Mouse (Mus musculus) cerebellum, postnatal 25 days (tissue): ENCODE measurements around the gene Lrrc74b.
"Not testable (repeated sequence)": the region's sequence is repeated elsewhere in the genome, so short reads cannot be mapped to it uniquely, and the experiment has no call there.

ENCODE experiments used
- DNase-seq, 2 experiments: peaks; one replicate each; pipeline ENCODE4 v3.0.0; 2021; ENCODE audit warnings: mixed read lengths in 2 of 2

The Lrrc74b gene

DNA sequence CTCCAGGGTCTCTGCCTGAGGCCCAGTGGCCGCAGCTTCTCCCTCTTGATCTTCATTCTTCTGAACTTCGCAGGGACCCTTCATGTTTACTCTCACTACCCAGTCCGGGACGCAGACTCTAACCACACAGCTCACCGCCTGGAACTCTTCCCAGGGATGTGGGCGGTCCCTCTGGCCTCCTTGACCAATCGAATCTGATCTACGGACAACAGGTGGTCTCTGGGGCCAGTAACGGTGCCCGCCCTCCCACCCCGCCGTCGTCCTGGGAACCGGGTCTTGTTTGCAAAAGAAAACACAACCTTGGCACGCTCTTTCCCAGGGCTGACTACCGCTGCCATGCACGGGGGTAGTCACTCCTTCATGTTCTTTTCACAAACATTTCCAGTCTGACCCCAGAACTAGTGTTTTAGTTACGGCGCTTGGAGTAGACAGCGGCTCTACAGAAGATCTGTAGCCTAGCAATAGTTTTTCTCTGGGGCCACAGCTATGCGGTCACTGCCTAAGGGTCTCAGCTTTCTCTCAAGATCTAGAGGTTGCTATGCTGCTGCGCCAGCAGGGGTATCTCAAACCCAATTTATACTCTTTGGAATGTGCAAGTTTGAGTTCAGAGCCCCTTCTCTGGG, at the start of gene Lrrc74b:
Lrrc74b (minus strand) TSS at position 120 of the 623 bp plus-strand sequence.
- DNase-seq, result peak in 1 of 2 experiments; percentile 47

DNA sequence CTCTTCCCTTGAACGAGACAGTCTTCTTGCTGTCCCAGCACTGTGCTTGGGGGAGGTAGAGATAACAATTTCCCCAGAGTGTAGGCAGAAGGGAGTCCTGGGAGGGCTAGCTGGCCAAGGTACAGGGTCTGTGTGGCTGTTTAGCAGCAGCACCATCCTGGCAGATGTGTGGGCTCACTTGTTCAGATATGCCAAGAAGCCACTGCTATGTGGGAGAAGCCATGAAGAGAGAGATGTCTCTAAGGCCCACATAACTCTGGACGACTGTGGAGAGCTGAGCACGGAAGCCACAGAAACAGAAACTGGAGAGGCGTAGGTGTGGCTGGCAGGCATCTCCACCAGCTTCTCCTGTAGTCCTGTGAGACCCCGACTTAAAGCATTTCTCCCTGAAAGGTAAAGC, 44.6 kb upstream of the Lrrc74b start:
- DNase-seq, result no peak

DNA sequence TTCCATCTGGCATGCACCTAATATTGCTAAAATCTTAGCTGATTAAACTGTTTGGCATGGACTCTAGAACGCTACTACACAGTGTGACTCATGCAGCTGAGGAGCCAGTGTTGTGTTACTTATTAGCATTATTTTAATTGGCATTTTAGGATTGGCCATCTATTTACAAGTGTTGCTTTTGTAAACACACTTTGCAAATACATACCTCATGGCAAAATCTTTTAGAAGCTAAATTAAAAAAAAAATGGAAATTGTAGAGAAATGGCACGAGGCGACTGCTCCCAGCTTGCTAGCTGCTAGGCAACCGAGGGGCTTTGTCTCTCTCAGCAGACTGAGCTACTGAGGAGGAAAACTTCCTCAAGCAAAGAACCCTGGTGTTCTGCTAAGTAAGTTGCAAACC, 43.9 kb upstream of the Lrrc74b start:
- no peak for DNase-seq

DNA sequence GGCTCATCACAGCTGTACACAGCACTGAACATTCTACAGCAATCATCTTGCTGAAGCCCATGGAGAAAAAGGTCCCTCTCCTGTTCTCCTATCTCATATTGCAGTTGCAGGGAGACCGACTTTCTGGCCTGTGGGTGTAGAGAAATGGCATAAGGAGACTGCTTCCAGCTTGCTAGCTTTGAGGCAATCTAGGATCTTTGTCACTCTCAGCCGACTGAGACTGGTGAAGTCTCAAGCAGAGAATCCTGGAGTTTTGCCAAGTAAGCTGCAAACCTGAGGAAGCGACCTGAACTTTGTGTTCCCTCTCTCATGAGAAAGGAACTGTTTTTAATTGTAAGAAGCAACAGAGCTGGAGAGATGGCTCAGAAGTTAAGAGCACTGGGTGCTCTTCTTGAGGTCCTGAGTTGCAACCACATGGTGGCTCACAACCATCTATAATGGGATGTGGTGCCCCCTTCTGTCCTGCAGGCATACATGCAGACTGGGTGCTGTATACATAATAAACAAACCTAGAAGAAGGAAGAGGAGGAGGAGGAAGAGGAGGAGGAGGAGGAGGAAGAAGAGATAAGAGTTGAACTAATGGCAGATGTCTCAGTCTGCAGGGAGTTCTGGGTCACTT, 40.0 kb upstream of the Lrrc74b start:
- no peak for DNase-seq

DNA sequence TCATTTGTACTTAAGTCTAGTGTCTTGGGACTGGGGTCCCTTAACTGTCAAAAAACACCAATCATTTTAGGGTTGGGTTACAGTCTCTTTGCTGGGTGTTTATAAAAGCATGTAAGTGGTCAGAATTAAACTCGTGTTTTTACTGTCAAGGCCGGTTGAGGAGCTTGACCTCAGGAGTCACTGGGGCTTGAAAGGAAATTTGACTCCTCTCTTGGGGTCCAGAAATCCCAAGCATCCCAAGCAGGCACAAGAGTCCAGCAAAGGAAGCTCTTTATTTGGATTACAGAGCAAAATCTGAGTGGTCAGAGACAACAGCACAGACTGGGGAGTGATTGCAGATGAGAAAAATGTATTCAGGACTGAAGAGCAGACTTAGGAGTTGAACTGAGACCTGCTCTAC, 29.7 kb upstream of the Lrrc74b start:
- no peak for DNase-seq

DNA sequence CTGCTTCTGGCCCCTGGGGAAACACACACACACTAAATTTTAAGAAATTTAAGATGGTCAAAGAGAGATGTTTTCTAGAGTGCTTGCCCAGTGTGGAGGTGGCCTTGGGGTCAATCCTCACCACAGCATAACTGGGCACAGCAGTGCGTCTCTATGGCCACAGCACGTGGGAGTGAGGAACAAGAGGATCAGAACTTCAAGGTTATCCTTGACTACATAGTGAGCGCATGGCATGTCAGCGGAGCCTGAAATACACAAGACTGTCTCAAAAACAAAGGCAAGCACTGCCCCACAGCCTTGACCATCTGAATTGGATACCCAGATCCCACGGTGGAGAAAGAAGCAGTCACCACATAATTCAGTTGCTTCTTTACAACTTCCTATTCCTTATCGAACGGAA, 23.5 kb upstream of the Lrrc74b start:
- DNase-seq, result no peak

DNA sequence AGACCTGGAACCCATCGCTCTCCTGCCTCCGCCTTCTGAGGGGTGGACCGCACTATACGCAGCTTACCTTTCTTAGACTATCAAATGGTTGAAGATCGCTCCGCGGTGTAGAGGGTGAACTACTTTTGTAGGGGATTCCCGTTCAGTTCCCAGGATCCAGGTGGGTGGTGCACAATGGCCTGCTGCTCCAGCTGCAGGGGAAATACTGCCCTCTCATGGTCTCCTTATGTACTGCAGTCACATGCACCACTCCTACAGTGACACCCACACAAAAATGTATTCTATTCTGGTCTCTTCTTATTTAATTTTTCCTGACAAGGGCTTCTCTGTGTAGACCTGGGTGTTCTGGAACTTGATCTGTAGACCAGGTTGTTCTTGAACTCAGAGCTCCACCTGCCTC, 22.0 kb upstream of the Lrrc74b start, which contains the start of gene Slc7a4:
Slc7a4 (minus strand) TSS at position 151 of the 400 bp plus-strand sequence.
- DNase-seq, result peak in 1 of 2 experiments; percentile 23

DNA sequence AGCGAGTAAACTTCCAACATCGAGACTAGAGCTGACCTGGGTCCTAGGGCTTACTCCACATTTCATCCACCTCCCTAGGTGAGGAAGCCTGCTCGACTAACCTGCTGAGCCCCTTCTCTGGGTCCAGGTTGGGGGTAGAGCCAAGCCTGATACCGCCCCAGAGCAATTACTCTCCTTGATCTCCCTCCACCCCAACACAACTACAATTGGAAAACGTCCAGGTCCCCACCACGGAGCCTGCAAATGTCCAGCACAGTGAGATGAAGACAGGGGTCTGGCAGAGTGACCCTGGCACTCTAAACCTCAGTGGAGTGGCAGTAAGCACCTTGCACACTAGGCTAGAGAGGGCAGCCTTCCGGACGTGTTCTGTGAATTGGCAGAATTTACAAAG, 15.8 kb upstream of the Lrrc74b start:
- DNase-seq, result no peak

DNA sequence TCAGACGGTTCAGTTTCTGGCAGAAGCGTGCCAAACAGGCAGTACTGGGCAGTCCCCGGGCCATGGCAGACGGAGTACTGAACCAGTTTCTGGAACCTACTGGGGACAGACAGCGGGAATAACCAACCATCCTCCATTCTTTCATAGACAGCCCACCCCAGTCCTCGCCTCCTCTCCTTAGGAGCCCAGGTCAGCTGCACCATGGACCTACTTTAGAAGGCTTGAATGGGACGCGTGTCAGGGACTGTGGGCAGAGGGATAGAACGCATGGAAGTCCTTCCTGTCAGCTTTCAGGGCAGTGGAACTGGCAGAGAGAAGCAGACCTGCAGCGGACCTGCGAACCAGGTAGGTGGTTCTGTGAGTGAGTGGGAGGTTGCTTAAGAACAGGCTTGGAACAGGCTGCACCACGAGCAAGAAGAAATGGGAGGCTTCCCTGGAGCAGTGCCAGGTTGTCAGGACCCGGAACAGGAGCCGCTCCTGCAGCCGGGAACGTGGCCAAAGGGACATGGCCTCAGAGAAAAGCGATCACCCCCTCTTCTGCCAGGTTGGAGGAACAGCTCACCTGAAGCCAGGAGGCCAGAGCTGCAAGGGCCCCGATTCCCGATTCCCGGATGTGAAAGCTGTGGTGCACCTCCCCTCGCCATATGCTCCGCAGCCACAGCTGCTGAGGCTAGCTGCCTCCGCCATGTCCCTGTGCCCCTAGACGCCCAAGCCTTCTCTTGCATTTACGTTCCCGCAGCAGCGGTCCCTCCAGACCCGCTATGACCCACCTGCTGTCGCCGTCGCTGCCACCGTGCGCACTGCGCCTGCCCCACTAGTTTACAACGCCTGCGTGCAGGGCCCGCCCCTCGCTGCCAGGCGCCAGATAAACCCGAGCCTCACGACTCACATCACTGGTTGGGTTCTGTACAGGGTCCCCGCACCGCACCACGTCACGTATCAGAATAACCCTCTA, 15.1 kb upstream of the Lrrc74b start:
- peak; percentile 83 to 88 for DNase-seq

DNA sequence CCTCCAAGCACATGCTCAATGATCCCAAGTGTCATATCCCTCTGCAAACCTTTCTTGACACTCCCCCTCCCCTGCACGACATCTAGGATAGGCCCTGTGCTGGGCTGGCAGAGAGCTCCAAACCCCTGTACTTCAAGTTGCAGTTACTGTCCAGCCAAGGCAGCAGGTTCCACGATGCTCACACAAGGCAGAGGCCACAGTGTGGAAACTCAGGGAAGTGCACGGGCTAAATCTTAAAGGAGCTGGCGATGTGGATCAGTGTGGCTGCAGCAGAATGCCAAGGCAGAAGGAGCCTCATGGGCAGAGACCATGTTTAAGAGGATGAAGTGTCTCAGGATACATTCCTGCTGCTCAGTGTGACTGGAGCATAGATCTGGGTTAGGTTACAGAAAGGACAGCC, 5.1 kb upstream of the Lrrc74b start:
- no peak for DNase-seq

DNA sequence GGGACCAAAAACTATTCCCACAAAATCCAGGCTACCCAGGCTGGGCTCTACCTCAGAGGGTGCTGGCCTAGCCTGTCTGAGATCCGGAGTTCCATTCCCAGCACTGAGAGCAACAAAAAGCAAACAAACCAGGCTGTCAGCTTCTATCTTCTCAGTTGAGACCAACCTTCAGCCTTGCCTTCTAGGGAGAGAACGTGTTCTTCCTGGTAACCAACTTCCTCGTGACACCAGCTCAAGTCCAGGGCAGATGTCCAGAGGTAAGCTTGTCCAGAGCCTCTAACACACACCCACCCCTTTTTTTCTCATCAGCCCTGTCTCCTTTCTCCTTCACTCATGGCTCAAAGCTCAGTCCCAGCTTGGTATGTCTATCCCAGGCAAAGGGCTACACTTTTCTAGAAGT, 3.7 kb upstream of the Lrrc74b start:
- no peak for DNase-seq

DNA sequence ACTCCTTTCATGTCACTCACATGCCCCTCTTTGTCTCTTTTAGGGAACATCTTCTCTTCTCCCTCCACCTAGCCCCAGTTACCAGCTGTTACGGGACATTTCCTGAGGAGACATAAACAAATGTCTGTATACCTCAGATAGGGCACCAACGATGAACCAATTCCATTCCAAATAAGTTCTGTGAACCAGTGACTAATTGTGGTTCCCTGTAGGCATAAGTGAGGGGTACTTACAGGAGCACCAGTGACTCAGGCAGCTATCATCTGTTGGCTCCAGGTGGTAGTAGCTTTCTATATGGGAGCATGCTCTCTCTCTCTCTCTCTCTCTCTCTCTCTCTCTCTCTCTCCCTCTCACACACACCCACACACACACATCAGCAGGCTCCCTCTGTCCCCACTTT, 3.2 kb upstream of the Lrrc74b start:
- DNase-seq, result no peak

DNA sequence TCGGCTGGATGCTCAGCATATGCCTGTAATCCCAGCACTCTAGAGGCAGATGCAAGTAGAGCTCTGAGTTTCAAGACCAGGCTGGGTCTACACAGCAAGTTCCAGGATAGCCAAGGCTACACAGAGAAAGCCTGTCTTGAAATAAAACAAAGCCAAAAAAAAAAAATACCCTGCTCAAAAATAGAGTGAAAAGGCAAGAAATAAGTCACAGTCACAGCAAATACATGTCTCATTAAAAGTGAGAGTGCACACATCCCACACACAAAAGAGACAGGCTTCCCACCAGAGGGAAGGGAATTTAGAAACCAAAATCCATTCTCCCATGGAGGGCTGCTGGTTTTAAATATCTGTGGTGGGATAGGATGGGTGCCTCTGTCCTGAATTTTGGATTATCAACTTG, 2.5 kb upstream of the Lrrc74b start:
- DNase-seq, result no peak

DNA sequence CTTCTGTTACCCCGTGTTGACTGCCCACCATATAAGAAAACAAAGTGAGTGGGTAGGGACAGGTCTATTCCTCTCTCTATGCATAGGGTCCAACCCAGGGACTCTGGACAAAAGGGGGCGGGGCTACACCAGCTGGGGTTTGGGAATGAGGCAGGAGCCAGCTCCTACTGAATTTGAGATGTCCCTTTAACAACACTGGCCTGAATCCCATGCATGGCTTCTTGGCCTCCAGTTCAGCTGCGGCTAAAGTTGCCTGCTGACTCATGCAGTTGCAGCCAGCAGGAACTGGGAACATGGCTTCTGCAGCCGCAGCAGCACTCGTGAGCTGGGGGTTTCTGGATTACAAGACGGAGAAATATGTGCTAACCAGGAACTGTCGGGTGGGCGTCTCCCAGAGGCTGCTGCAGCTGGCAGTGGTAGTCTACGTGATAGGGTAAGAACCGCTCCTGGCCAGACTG, 733 bp upstream of the Lrrc74b start, which contains the start of gene P2rx6:
P2rx6 (plus strand) TSS at position 135 of the 458 bp plus-strand sequence.
- peak in 1 of 2 experiments; percentile 20 for DNase-seq

DNA sequence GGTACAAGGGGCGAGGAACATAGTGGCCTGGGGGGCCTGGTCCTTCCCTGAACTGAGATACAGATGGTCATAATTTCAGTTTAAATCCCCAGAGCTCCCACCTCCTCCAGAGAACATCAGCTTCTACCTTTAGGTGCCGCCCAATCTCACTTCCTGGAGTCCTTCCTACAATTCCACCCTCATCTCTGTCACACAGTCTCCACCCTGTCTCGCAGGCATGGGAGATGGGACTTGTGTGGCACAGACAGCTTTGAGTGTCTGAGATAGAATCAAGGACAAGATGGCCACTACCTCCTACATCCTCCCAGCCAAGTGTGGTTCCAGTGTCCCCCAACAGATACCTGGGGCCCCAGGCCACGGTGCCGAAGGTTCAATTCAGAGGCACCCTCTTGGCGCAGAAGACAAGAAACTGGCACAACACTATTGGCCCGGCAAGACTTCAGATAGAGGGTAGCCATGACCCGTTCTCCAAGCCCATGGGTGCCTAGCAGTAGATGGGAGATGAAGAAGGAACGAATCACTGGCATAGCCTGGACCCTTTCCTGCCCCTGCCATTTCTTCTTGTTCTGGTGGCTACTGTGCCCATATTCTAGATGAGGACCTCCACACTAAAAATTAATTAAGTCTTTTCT, 1.5 kb downstream of the Lrrc74b start:
- no peak for DNase-seq

DNA sequence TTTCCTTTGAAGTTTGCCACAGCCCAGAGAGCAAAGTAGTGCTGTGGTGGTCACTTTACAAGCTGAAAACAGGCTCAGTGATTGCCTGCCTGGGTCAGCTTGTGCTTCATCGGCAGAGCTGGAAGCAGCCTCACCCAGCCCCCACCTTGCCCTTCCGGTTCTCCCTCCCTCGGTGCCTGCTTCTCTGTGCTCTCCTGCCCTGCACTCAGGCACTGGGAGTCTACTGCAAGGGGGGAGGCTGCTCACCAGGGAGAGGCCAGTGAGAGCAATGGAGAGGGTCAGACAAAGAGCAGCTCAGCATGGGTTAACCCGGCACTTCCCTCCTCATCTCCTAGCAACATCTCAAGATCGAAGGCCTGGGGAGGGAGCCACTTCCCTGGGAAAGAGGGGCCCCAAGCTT, 2.2 kb downstream of the Lrrc74b start:
- DNase-seq, result no peak

DNA sequence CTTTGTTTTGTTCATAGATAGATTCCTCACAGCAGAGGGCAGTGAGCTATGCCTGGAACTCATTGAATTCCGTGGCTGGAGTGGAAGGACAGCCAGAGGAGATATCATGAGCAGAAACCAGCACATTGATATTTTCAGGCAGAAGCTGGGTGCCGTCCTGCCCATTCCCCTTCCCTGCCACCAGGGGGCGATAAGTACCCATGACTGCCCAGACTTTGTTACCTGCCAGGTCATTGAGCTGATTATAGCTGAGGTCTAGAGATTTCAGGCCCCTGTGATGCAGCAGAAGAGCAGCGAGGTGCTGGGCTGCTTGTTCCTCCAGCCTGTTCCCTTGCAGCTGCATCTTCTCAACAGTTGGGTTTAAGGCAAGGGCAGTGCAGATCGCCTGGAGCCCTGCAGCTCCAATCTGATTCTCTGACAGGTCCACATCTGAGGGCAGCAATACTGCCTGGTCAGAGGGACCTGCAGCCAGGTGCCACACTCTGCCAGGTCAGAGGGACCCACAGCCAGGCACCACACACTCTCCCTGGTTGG, 3.0 kb downstream of the Lrrc74b start:
- peak; percentile 82 to 83 for DNase-seq

DNA sequence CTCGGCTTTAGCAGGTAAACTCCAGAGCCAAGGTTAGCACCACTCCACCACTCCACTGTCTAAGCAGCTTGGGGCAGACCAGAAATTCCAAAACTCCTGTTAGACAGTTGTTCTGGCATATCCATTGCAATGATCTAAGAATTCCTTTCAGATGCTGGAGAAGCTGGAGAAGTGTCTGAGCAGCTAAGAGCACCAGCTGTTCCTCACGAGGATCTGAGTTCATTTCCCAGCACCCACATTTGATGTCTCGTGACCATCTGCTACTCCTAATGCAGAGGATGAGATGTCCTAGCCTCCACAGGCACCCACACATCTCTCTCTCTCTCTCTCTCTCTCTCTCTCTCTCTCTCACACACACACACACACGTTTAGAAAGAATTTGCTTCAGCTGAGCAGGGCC, 4.1 kb downstream of the Lrrc74b start:
- no peak for DNase-seq

DNA sequence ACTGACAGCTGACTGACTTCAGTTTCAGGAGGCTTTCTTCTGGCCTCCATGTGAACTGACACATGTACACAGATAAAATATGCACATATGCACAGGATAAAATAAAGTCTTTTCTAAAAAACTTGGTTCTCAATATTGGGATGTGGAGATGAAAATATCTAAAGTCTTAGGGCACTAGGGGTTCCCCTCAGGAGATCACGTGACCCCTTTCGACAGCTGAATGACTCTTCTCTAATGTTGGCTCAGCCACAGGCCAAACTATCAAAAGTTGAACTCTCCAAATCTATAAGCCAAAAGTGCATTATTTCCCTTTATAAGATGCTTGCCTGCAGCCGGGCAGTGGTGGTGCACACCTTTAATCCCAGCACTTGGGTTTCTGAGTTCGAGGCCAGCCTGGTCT, 4.9 kb downstream of the Lrrc74b start:
- DNase-seq, result no peak

DNA sequence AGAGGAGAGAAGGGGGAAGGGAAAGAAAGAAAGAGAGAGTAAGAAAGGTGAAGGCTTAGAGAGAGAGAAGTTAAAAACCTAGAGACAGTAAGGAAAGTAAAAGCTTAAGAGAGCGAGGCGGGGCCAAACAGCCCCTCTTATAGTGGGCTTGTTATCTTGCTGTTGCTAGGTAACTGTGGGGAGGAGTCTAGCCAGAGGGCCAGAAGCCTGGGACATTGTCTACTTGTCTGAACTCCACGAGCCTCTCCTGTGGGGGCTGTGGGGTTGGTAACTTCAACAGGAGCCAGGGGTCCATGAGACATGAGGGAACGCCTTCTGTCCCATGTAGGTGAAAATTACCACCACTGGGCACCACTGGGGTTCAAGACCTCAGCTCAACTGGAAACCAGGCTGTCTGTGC, 6.3 kb downstream of the Lrrc74b start:
- not testable (repeated sequence) for DNase-seq

DNA sequence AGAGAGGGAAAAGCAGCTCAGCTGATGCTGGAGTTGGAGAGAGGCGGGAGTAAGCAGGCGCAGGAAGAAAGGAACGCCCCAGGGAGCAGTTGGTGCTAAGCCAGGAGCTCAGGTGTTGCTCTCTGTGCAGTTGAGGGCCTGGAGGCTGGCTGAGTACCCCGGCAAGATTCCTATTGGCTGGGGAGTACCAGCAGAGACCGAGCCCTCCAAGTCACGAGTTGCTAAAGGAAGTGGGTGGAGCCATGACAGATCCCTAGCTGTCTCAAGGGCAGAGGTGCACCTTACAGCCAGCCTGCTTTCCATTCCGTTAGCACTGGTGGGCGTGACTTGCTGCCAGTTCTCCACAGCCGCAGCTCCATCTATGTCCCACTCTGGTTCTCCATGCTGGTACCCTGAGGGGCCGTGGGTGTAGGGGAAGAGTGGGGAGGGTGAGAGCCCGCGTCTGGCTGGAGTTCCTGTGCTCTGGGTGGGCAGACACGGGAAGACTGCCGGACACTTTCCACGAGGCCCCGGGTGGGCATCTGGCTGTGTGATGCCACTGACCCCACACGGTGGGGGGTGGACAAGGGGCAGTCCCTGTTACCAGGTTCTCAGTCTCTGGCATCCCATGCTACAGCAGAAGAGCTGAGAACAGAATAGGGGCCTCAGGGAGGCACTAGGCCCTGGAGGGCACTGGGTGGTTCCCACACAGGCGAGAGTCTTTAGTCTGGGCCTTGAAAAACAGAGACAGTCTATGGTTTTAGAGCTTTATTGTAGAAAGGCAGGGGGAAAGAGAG, 6.9 kb downstream of the Lrrc74b start:
- peak in 1 of 2 experiments; percentile 27 for DNase-seq

DNA sequence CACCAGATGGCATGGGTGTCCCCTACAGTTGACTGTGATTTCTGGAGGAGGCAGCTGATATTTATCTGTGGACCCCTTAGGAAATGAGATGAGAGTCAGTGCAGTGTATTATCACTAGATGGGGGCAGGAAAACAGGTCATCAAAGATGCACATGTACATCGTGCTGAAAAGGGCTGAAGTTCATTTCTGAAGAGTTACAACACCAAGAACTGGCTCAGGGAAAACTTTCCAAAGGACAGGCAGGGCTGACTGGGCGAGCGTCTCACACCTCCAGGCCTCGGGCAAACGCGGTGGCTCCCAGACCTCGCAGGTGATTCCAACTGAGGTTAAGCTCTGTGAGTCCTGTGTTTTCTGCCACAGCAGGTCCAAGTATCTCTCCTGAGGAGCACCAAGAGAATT, 8.2 kb downstream of the Lrrc74b start:
- DNase-seq, result no peak
